Mouse (Mus musculus) heart, adult 2 months (tissue): Measurements from ENCODE around the gene Cavin3. TPM values are rescaled to one million over a fixed set of nuclear protein-coding genes. Genes with fewer than 3 reads are reported as not detected.

Experiments
- DNase-seq, 2 experiments: peaks; one replicate each; pipeline ENCODE4 v3.0.0; 2021
- H3K27ac ChIP-seq: fragments of 200-600 bp; 2 replicates; pipeline ENCODE4 v1.8.1; 2022
- H3K27me3 ChIP-seq: fragments of 200-500 bp; 2 replicates; pipeline ENCODE4 v1.6.1; 2012; ENCODE audit warnings: mild to moderate bottlenecking, low read length, inconsistent platforms, mixed read lengths; ENCODE audit not compliant: control insufficient read depth, insufficient read depth
- H3K36me3 ChIP-seq: fragments of 200-500 bp; 2 replicates; pipeline ENCODE4 v1.6.1; 2012; ENCODE audit warnings: low read length, inconsistent platforms; ENCODE audit not compliant: control insufficient read depth, insufficient read depth
- H3K4me1 ChIP-seq: fragments of 200-500 bp; 2 replicates; pipeline ENCODE4 v1.6.1; 2011; ENCODE audit warnings: low read length; ENCODE audit not compliant: control insufficient read depth, insufficient read depth
- H3K4me3 ChIP-seq: fragments of 200-600 bp; 2 replicates; pipeline ENCODE4 v1.8.1; 2022
- H3K79me2 ChIP-seq: fragments of 200-500 bp; replicated peaks from 2 replicates; pipeline ENCODE4 v1.6.1; 2012; ENCODE audit warnings: mild to moderate bottlenecking, inconsistent platforms, low read length, moderate library complexity, mixed read lengths; ENCODE audit not compliant: control insufficient read depth, insufficient read depth
- H3K9ac ChIP-seq: fragments of 200-500 bp; 2 replicates; pipeline ENCODE4 v1.6.1; 2012; ENCODE audit warnings: low read depth, mild to moderate bottlenecking, control low read depth, inconsistent platforms, low read length, mixed read lengths
- CTCF ChIP-seq: fragments of 200-600 bp; IDR thresholded peaks from 2 replicates; pipeline ENCODE4 v1.8.1; 2022; ENCODE audit warnings: antibody characterized with exemption, mild to moderate bottlenecking, moderate library complexity
- EP300 ChIP-seq: fragments of 200-500 bp; IDR thresholded peaks from 2 replicates; pipeline ENCODE4 v1.6.1; 2011; ENCODE audit warnings: low read depth, low read length, control low read depth; ENCODE audit not compliant: insufficient read depth
- POLR2A ChIP-seq: fragments of 200-500 bp; IDR thresholded peaks from 2 replicates; pipeline ENCODE4 v1.6.1; 2011; ENCODE audit warnings: mild to moderate bottlenecking, low read depth, low read length, control low read depth; ENCODE audit not compliant: insufficient read depth
- WGBS: fragments of 180-500 bp; shearing (Covaris S2); methylation state at CpG from one replicate; pipeline ENCODE4 v1.1.7; 2018; 5-methylcytosine and 5-hydroxymethylcytosine counted together
- intact Hi-C: fragments of 180-260 bp; cut with DNase I; formaldehyde crosslinking; loops from one replicate; pipeline ENCODE4 v1.15.1; 2025
- polyA plus RNA-seq: library from polyadenylated mRNA; depleted of rRNA; stranded (reverse); fragments of >200 nt; gene quantifications from 2 replicates; pipeline ENCODE4 v1.2.3, GENCODE M21; 2012; rRNA removed
- total RNA-seq, 2 experiments: library from RNA; stranded (reverse); gene quantifications; 2 replicates each; pipeline ENCODE4 v1.2.3; 2021

Gene Cavin3
- total and polyA plus RNA-seq, 3 experiments: 17.5 to 24.0 (median 21.0) TPM

DNA sequence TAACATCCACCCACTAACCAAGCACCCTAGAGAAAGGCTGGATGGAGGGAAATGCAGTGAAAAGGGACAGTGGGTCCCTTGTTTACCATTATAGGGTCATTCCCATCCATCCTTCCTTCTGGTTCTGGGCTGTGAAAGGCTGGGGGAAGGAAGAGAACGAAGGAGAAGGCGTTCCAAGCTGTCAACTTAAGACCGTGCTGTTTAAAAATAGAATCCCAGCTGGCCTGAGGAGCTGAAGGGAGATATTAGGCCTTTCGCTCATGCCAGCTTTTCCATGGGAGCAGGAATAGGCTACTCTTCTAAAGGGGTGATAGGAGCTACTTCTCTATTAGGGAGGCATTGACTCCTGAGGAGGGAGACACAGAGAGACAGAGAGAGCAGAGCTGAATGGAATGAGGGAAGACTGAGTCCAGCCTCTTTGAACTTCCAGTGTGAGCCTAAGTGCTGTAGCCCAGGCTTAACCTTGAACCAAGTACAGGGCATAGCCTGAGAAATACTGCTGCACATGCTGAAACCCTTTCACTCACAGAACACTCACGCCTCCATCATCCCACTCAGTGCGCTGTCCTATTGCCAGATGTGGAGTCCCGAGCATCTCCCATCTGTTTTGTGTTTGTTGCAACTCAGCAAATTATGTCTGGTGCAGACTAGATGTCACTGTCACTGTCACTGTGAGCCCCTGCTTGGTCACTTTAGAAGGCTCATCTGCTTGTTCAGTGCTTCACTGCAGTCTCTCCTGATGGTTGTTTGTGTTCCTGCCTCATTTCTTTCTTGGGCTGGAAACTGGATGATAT lies 43.9 kb downstream of the Cavin3 start:
- Histone ChIP-seq H3K4me3 (no peak overlapping the region), H3K4me1 (peaks cover 2% of the 10 kb centered on the region; the same call in 1 of the 2 replicates), H3K27ac (no peak overlapping the region), H3K9ac (no peak overlapping the region), H3K27me3 (no peaks in the 10 kb centered on the region), H3K79me2 (no peaks in the 10 kb centered on the region), H3K36me3 (no peaks in the 10 kb centered on the region)
- intact Hi-C loops: no loop called here
- no peak for DNase-seq
- no peak for TF ChIP-seq POLR2A
- no peak for TF ChIP-seq EP300
- no peak for TF ChIP-seq CTCF
- 50% methylated on average over 7 of the region's 7 CpGs for WGBS

DNA sequence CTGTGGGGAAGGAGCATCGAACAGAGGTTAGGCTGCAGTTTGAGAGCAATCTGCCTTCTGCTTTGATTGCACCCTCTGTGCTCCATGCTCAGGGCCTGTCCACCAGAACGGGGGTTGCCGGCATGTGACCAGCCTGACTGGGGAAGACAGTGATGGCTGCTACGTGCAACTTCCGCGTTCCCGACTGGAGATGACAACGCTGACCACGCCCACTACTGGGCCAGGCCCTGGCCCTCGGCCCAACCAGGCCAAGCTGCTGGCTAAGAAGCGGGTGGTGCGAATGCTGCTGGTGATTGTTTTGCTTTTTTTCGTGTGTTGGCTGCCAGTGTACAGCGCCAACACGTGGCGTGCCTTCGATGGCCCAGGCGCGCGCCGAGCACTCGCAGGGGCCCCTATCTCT lies 47.3 kb downstream of the Cavin3 start:
- Histone ChIP-seq H3K27me3 (peaks cover under 1% of the 10 kb centered on the region; the same call in 1 of the 2 replicates), H3K4me1 (peaks cover 2% of the 10 kb centered on the region; the same call in 1 of the 2 replicates), H3K36me3 (no peaks in the 10 kb centered on the region), H3K4me3 (no peak overlapping the region), H3K79me2 (no peaks in the 10 kb centered on the region), H3K9ac (no peak overlapping the region), H3K27ac (no peak overlapping the region)
- intact Hi-C loops: no loop called here
- no peak for DNase-seq
- no peak for TF ChIP-seq POLR2A
- TF ChIP-seq CTCF: no peak
- TF ChIP-seq EP300: no peak
- WGBS: 64% methylated on average over 22 of the region's 22 CpGs

DNA sequence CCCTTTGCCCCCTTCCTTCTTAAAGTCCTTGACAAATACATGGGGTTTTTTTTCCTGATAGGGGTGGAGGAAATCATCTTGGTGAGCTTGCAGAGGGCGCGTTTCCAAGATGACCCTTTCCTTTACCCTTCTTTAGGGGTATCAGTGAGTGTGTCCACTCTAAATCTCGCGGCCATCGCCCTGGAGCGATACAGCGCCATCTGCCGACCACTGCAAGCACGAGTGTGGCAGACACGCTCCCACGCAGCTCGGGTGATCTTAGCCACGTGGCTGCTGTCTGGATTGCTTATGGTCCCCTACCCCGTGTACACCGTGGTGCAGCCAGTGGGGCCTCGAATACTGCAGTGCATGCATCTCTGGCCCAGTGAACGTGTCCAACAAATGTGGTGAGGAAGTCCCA lies 48.2 kb downstream of the Cavin3 start:
- Histone ChIP-seq H3K9ac (no peak overlapping the region), H3K4me3 (no peak overlapping the region), H3K27me3 (peaks cover 2% of the 10 kb centered on the region; the same call in 1 of the 2 replicates), H3K27ac (no peak overlapping the region), H3K36me3 (no peaks in the 10 kb centered on the region), H3K79me2 (no peaks in the 10 kb centered on the region), H3K4me1 (peaks cover 2% of the 10 kb centered on the region; the same call in 1 of the 2 replicates)
- TF ChIP-seq CTCF: no peak
- TF ChIP-seq EP300: no peak
- no peak for DNase-seq
- intact Hi-C loops: no loop called here
- WGBS: 81% methylated on average over 17 of the region's 17 CpGs

DNA sequence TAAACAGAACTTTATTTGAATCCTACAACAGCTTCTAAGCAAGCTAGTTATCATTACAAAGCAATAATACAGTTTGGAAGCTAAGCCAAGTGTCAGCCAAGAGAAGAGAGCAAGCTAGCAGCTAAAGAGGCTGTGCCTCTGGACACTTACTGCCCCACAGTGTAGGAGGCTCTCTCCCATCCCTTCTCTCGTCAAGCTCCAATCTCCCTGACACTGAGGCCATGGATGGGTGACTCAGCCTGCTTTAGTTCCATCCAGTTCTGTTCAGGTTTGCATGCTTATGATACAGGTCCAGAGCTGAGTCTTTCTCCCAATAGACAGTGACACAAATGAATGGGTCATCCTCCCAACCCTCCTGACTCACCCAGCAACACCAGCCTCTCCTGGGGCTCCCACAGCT lies 50.0 kb downstream of the Cavin3 start:
- Histone ChIP-seq H3K79me2 (no peaks in the 10 kb centered on the region), H3K27ac (no peak overlapping the region), H3K9ac (no peak overlapping the region), H3K36me3 (no peaks in the 10 kb centered on the region), H3K4me1 (no peaks in the 10 kb centered on the region), H3K4me3 (no peak overlapping the region), H3K27me3 (peaks cover 2% of the 10 kb centered on the region; the same call in 1 of the 2 replicates)
- TF ChIP-seq POLR2A (no peak), EP300 (no peak), CTCF (no peak)
- DNase-seq: no peak
- WGBS: 31% methylated on average over 1 of the region's 1 CpGs
- intact Hi-C loops: no loop called here

Other genes with a start within 250 kb of the Cavin3 start
- gene Olfr688, start 194.2 kb downstream of the Cavin3 start, total RNA-seq: not detected
- not detected in 2 replicates for gene Olfr688, start 194.2 kb downstream of the Cavin3 start, polyA plus RNA-seq
- gene Olfr689, start 171.1 kb downstream of the Cavin3 start, total RNA-seq: not detected
- not detected in 2 replicates for gene Olfr689, start 171.1 kb downstream of the Cavin3 start, polyA plus RNA-seq
- not detected for gene Olfr690, start 148.2 kb downstream of the Cavin3 start, total RNA-seq
- gene Olfr690, start 148.2 kb downstream of the Cavin3 start, polyA plus RNA-seq: not detected in 2 replicates
- gene Olfr691, start 140.0 kb downstream of the Cavin3 start, total RNA-seq: not detected
- 0.15 TPM in 1 of 2 replicates, not detected in the other for gene Olfr691, start 140.0 kb downstream of the Cavin3 start, polyA plus RNA-seq
- not detected for gene Olfr692, start 114.1 kb downstream of the Cavin3 start, total RNA-seq
- gene Olfr692, start 114.1 kb downstream of the Cavin3 start, polyA plus RNA-seq: not detected in 2 replicates
- not detected for gene Gm5901, start 107.3 kb downstream of the Cavin3 start, total RNA-seq
- 0.12 TPM in 1 of 2 replicates, not detected in the other for gene Gm5901, start 107.3 kb downstream of the Cavin3 start, polyA plus RNA-seq
- gene Fam160a2, start 82.2 kb downstream of the Cavin3 start, total RNA-seq: 10 to 100 TPM; 16.0 to 16.3 TPM
- 25.4 and 48.2 TPM in 2 replicates for gene Fam160a2, start 82.2 kb downstream of the Cavin3 start, polyA plus RNA-seq
- not detected for gene Cnga4, start 77.7 kb downstream of the Cavin3 start, total RNA-seq
- gene Cnga4, start 77.7 kb downstream of the Cavin3 start, polyA plus RNA-seq: 0.09 and 0.14 TPM in 2 replicates
- gene Cckbr, start 56.6 kb downstream of the Cavin3 start, total RNA-seq: not detected
- not detected in 2 replicates for gene Cckbr, start 56.6 kb downstream of the Cavin3 start, polyA plus RNA-seq
- gene Smpd1, start 72.1 kb upstream of the Cavin3 start, total RNA-seq: 100 to 1,000 TPM; 154 to 186 TPM
- gene Smpd1, start 72.1 kb upstream of the Cavin3 start, polyA plus RNA-seq: 190 and 211 TPM in 2 replicates
- gene Apbb1, start 99.4 kb upstream of the Cavin3 start, total RNA-seq: 100 to 1,000 TPM; 123 to 147 TPM
- 259 and 333 TPM in 2 replicates for gene Apbb1, start 99.4 kb upstream of the Cavin3 start, polyA plus RNA-seq
- gene Hpx, start 117.8 kb upstream of the Cavin3 start, total RNA-seq: under 1 TPM in 1 of 2 experiments, not detected in 1; 0.16 TPM
- 0.33 and 1.9 TPM in 2 replicates for gene Hpx, start 117.8 kb upstream of the Cavin3 start, polyA plus RNA-seq
- gene Trim3, start 151.3 kb upstream of the Cavin3 start, total RNA-seq: 10 to 100 TPM; 20.5 to 23.0 TPM
- gene Trim3, start 151.3 kb upstream of the Cavin3 start, polyA plus RNA-seq: 39.8 and 41.1 TPM in 2 replicates
- gene Timm10b, start 157.8 kb upstream of the Cavin3 start, total RNA-seq: 10 to 100 TPM; 70.8 to 78.5 TPM
- 83.6 and 92.9 TPM in 2 replicates for gene Timm10b, start 157.8 kb upstream of the Cavin3 start, polyA plus RNA-seq
- gene Arfip2, start 158.1 kb upstream of the Cavin3 start, total RNA-seq: 10 to 100 TPM; 13.6 TPM
- 30.4 and 40.1 TPM in 2 replicates for gene Arfip2, start 158.1 kb upstream of the Cavin3 start, polyA plus RNA-seq
- 1 to 10 TPM in 1 of 2 experiments, under 1 TPM in 1; 0.78 to 2.0 TPM for gene Gm45799, start 158.3 kb upstream of the Cavin3 start, total RNA-seq
- 66.7 and 188 TPM in 2 replicates for gene Gm45799, start 158.3 kb upstream of the Cavin3 start, polyA plus RNA-seq
- under 1 TPM; 0.14 to 0.29 TPM for gene Dnhd1, start 168.5 kb upstream of the Cavin3 start, total RNA-seq
- 1.1 and 1.3 TPM in 2 replicates for gene Dnhd1, start 168.5 kb upstream of the Cavin3 start, polyA plus RNA-seq